Mouse (Mus musculus): ENCODE measurements around the gene Arfip1. TPM values are rescaled to one million over a fixed set of nuclear protein-coding genes. Genes with fewer than 3 reads are reported as not detected.

Gene Arfip1
- total RNA-seq (2017) = 122 and 128 TPM in 2 replicates

- peak; percentile 88 for ATAC-seq (ENCODE audit: extremely low read depth, insufficient number of reproducible peaks, low FRiP score, poor library complexity, severe bottlenecking)
Measured at GRCm38 (mm10) chr3:84582023-84582912, at the start of gene Arfip1. Gene Arfip1 (minus strand): TSS chr3:84582625.

- no peak for ATAC-seq (ENCODE audit: extremely low read depth, insufficient number of reproducible peaks, low FRiP score, poor library complexity, severe bottlenecking)
Measured at GRCm38 (mm10) chr3:84631586-84631985, 49.2 kb upstream of the Arfip1 start.

- ATAC-seq (ENCODE audit: extremely low read depth, insufficient number of reproducible peaks, low FRiP score, poor library complexity, severe bottlenecking) = no peak
Measured at GRCm38 (mm10) chr3:84622026-84622425, 39.6 kb upstream of the Arfip1 start.

GRCm38 (mm10) chr3:84619725-84620124 is 37.3 kb upstream of the Arfip1 start:
- no peak for ATAC-seq (ENCODE audit: extremely low read depth, insufficient number of reproducible peaks, low FRiP score, poor library complexity, severe bottlenecking)

- ATAC-seq (ENCODE audit: extremely low read depth, insufficient number of reproducible peaks, low FRiP score, poor library complexity, severe bottlenecking) = no peak
Measured at GRCm38 (mm10) chr3:84619056-84619455, 36.6 kb upstream of the Arfip1 start.

- no peak for ATAC-seq (ENCODE audit: extremely low read depth, insufficient number of reproducible peaks, low FRiP score, poor library complexity, severe bottlenecking)
Measured at GRCm38 (mm10) chr3:84618627-84619026, 36.2 kb upstream of the Arfip1 start.

- ATAC-seq (ENCODE audit: extremely low read depth, insufficient number of reproducible peaks, low FRiP score, poor library complexity, severe bottlenecking) = no peak
Measured at GRCm38 (mm10) chr3:84615856-84616225, 33.4 kb upstream of the Arfip1 start.

- ATAC-seq (ENCODE audit: extremely low read depth, insufficient number of reproducible peaks, low FRiP score, poor library complexity, severe bottlenecking) = peak; percentile 81
Measured at GRCm38 (mm10) chr3:84615050-84615855, 32.8 kb upstream of the Arfip1 start.

- ATAC-seq (ENCODE audit: extremely low read depth, insufficient number of reproducible peaks, low FRiP score, poor library complexity, severe bottlenecking) = no peak
Measured at GRCm38 (mm10) chr3:84610183-84610710, 27.8 kb upstream of the Arfip1 start.

- no peak for ATAC-seq (ENCODE audit: extremely low read depth, insufficient number of reproducible peaks, low FRiP score, poor library complexity, severe bottlenecking)
Measured at GRCm38 (mm10) chr3:84603212-84603611, 20.8 kb upstream of the Arfip1 start.

GRCm38 (mm10) chr3:84602759-84603158 is 20.3 kb upstream of the Arfip1 start:
- no peak for ATAC-seq (ENCODE audit: extremely low read depth, insufficient number of reproducible peaks, low FRiP score, poor library complexity, severe bottlenecking)

- no peak for ATAC-seq (ENCODE audit: extremely low read depth, insufficient number of reproducible peaks, low FRiP score, poor library complexity, severe bottlenecking)
Measured at GRCm38 (mm10) chr3:84601870-84602495, 19.6 kb upstream of the Arfip1 start.

- ATAC-seq (ENCODE audit: extremely low read depth, insufficient number of reproducible peaks, low FRiP score, poor library complexity, severe bottlenecking) = no peak
Measured at GRCm38 (mm10) chr3:84598756-84599155, 16.3 kb upstream of the Arfip1 start.

GRCm38 (mm10) chr3:84597996-84598734 is 15.7 kb upstream of the Arfip1 start:
- ATAC-seq (ENCODE audit: extremely low read depth, insufficient number of reproducible peaks, low FRiP score, poor library complexity, severe bottlenecking) = peak; percentile 98

- no peak for ATAC-seq (ENCODE audit: extremely low read depth, insufficient number of reproducible peaks, low FRiP score, poor library complexity, severe bottlenecking)
Measured at GRCm38 (mm10) chr3:84595677-84596234, 13.3 kb upstream of the Arfip1 start.

- no peak for ATAC-seq (ENCODE audit: extremely low read depth, insufficient number of reproducible peaks, low FRiP score, poor library complexity, severe bottlenecking)
Measured at GRCm38 (mm10) chr3:84594894-84595676, 12.7 kb upstream of the Arfip1 start.

- ATAC-seq (ENCODE audit: extremely low read depth, insufficient number of reproducible peaks, low FRiP score, poor library complexity, severe bottlenecking) = no peak
Measured at GRCm38 (mm10) chr3:84593274-84593673, 10.8 kb upstream of the Arfip1 start, which contains the start of gene Tigd4. Gene Tigd4 (plus strand): TSS chr3:84593574.

- no peak for ATAC-seq (ENCODE audit: extremely low read depth, insufficient number of reproducible peaks, low FRiP score, poor library complexity, severe bottlenecking)
Measured at GRCm38 (mm10) chr3:84586736-84587135, 4.3 kb upstream of the Arfip1 start.

Measured in neutrophil, adult 5-6 weeks (primary cell).